Mouse (Mus musculus) heart, adult 2 months (tissue): ENCODE results near the gene Napa. TPM values are rescaled to one million over a fixed set of nuclear protein-coding genes. Genes with fewer than 3 reads are reported as not detected.

Source experiments
- DNase-seq, 2 experiments: peaks; one replicate each; pipeline ENCODE4 v3.0.0; 2021
- H3K27ac ChIP-seq: fragments of 200-600 bp; 2 replicates; pipeline ENCODE4 v1.8.1; 2022
- H3K27me3 ChIP-seq: fragments of 200-500 bp; 2 replicates; pipeline ENCODE4 v1.6.1; 2012; ENCODE audit warnings: mild to moderate bottlenecking, low read length, inconsistent platforms, mixed read lengths; ENCODE audit not compliant: control insufficient read depth, insufficient read depth
- H3K36me3 ChIP-seq: fragments of 200-500 bp; 2 replicates; pipeline ENCODE4 v1.6.1; 2012; ENCODE audit warnings: low read length, inconsistent platforms; ENCODE audit not compliant: control insufficient read depth, insufficient read depth
- H3K4me1 ChIP-seq: fragments of 200-500 bp; 2 replicates; pipeline ENCODE4 v1.6.1; 2011; ENCODE audit warnings: low read length; ENCODE audit not compliant: control insufficient read depth, insufficient read depth
- H3K4me3 ChIP-seq: fragments of 200-600 bp; 2 replicates; pipeline ENCODE4 v1.8.1; 2022
- H3K79me2 ChIP-seq: fragments of 200-500 bp; replicated peaks from 2 replicates; pipeline ENCODE4 v1.6.1; 2012; ENCODE audit warnings: mild to moderate bottlenecking, inconsistent platforms, low read length, moderate library complexity, mixed read lengths; ENCODE audit not compliant: control insufficient read depth, insufficient read depth
- H3K9ac ChIP-seq: fragments of 200-500 bp; 2 replicates; pipeline ENCODE4 v1.6.1; 2012; ENCODE audit warnings: low read depth, mild to moderate bottlenecking, control low read depth, inconsistent platforms, low read length, mixed read lengths
- CTCF ChIP-seq: fragments of 200-600 bp; IDR thresholded peaks from 2 replicates; pipeline ENCODE4 v1.8.1; 2022; ENCODE audit warnings: antibody characterized with exemption, mild to moderate bottlenecking, moderate library complexity
- EP300 ChIP-seq: fragments of 200-500 bp; IDR thresholded peaks from 2 replicates; pipeline ENCODE4 v1.6.1; 2011; ENCODE audit warnings: low read depth, low read length, control low read depth; ENCODE audit not compliant: insufficient read depth
- POLR2A ChIP-seq: fragments of 200-500 bp; IDR thresholded peaks from 2 replicates; pipeline ENCODE4 v1.6.1; 2011; ENCODE audit warnings: mild to moderate bottlenecking, low read depth, low read length, control low read depth; ENCODE audit not compliant: insufficient read depth
- WGBS: fragments of 180-500 bp; shearing (Covaris S2); methylation state at CpG from one replicate; pipeline ENCODE4 v1.1.7; 2018; 5-methylcytosine and 5-hydroxymethylcytosine counted together
- intact Hi-C: fragments of 180-260 bp; cut with DNase I; formaldehyde crosslinking; loops from one replicate; pipeline ENCODE4 v1.15.1; 2025
- polyA plus RNA-seq: library from polyadenylated mRNA; depleted of rRNA; stranded (reverse); fragments of >200 nt; gene quantifications from 2 replicates; pipeline ENCODE4 v1.2.3, GENCODE M21; 2012; rRNA removed
- total RNA-seq, 2 experiments: library from RNA; stranded (reverse); gene quantifications; 2 replicates each; pipeline ENCODE4 v1.2.3; 2021

The Napa gene
- total and polyA plus RNA-seq, 3 experiments = 74.0 to 165 (median 95.3) TPM

DNA sequence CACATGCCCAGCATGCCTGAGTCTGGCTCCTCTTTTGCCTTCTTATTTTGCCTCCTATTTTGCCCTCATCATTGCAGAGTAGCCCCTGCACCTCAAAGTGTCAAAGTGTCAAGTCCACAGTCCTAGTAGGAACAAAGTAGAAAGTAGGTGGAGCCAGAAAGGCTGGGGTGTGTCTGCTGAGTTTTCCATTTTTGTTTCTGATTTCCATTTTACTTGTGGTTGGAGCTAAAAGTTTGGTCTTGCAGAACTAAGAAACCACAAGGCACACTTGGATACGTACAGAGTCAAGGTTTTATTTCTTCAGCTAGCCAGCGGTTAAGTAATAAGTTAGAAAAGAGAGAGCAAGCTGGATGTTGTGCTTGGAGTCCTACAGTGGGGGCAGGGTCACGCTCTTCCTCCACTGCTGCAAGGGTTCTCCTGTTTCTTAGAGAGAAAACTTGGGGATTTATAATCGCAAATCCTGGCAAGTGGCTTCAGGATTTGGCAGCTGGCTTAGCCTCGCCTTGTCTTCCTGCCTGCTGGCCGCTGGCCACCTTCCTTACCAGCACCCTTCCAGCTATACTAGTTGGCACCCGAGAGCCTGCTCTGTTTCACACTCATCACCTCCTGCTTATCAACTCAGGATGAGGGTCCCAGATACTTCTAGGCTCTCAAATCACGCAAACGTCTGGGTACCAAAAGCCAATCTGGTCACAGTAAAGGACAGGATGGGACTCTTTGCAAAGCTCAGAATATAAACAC lies 57.0 kb downstream of the Napa start:
- Histone ChIP-seq H3K4me1 (peaks cover 1% of the 10 kb centered on the region; the same call in 1 of the 2 replicates), H3K27ac (peak overlapping the region; percentile 52), H3K27me3 (peaks cover 3% of the 10 kb centered on the region), H3K79me2 (no peaks in the 10 kb centered on the region), H3K4me3 (no peak overlapping the region), H3K36me3 (no peaks in the 10 kb centered on the region), H3K9ac (no peak overlapping the region)
- no peak for TF ChIP-seq CTCF
- TF ChIP-seq EP300 = no peak
- no peak for TF ChIP-seq POLR2A
- intact Hi-C loops = loop anchor here (5.0 kb wide), 1 partner anchor 173 kb away; no protein-coding TSS in a partner anchor
- DNase-seq = peak; percentile 51 to 76
- WGBS = 26% methylated on average over 9 of the region's 9 CpGs

- Histone ChIP-seq H3K79me2 (no peaks in the 10 kb centered on the region), H3K27ac (peak overlapping the region; percentile 54), H3K4me1 (peaks cover 1% of the 10 kb centered on the region; the same call in 1 of the 2 replicates), H3K27me3 (peaks cover 3% of the 10 kb centered on the region), H3K4me3 (no peak overlapping the region), H3K9ac (no peak overlapping the region), H3K36me3 (no peaks in the 10 kb centered on the region)
- DNase-seq = peak in 1 of 2 experiments; percentile 15
- no peak for TF ChIP-seq EP300
- TF ChIP-seq POLR2A = no peak
- no peak for TF ChIP-seq CTCF
- intact Hi-C loops = loop anchor here (5.0 kb wide), 1 partner anchor 174 kb away; no protein-coding TSS in a partner anchor
- WGBS = 31% methylated on average over 8 of the region's 8 CpGs
Measured at GRCm38 (mm10) chr7:16156105-16156714, 58.0 kb downstream of the Napa start.

DNA sequence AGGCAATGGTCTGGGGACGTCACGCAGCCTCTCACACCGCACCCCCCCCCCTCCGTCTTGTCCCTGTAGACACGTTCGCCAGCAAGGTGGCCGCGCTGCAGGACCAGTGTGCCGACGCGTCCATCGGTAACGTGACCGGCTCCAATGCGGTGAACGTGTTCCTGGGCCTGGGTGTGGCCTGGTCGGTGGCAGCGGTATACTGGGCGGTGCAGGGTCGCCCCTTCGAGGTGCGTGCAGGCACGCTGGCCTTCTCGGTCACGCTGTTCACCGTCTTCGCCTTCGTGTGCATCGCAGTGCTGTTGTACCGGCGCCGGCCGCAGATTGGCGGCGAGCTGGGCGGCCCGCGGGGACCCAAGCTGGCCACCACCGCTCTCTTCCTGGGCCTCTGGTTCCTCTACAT lies 60.5 kb downstream of the Napa start:
- TF ChIP-seq CTCF = no peak
- TF ChIP-seq POLR2A = no peak
- TF ChIP-seq EP300 = no peak
- no peaks in the 10 kb centered on the region for H3K79me2 ChIP-seq
- intact Hi-C loops = loop anchor here (5.0 kb wide), 1 partner anchor 176 kb away; no protein-coding TSS in a partner anchor
- peaks cover 1% of the 10 kb centered on the region; the same call in 1 of the 2 replicates for H3K4me1 ChIP-seq
- no peaks in the 10 kb centered on the region for H3K36me3 ChIP-seq
- H3K9ac ChIP-seq = no peak overlapping the region
- DNase-seq = no peak
- H3K27ac ChIP-seq = no peak overlapping the region
- no peak overlapping the region for H3K4me3 ChIP-seq
- H3K27me3 ChIP-seq = peaks cover 3% of the 10 kb centered on the region
- 21% methylated on average over 39 of the region's 39 CpGs for whole genome bisulfite sequencing

GRCm38 (mm10) chr7:16160702-16161101 lies 62.4 kb downstream of the Napa start:
- H3K4me3 ChIP-seq = no peak overlapping the region
- WGBS = 62% methylated on average over 3 of the region's 3 CpGs
- peaks cover 3% of the 10 kb centered on the region for H3K27me3 ChIP-seq
- no peak overlapping the region for H3K9ac ChIP-seq
- intact Hi-C loops = no loop called here
- H3K4me1 ChIP-seq = peaks cover 1% of the 10 kb centered on the region; the same call in 1 of the 2 replicates
- no peak for DNase-seq
- no peak overlapping the region for H3K27ac ChIP-seq
- no peaks in the 10 kb centered on the region for H3K36me3 ChIP-seq
- H3K79me2 ChIP-seq = no peaks in the 10 kb centered on the region
- TF ChIP-seq EP300 (no peak), CTCF (no peak), POLR2A (no peak)

DNA sequence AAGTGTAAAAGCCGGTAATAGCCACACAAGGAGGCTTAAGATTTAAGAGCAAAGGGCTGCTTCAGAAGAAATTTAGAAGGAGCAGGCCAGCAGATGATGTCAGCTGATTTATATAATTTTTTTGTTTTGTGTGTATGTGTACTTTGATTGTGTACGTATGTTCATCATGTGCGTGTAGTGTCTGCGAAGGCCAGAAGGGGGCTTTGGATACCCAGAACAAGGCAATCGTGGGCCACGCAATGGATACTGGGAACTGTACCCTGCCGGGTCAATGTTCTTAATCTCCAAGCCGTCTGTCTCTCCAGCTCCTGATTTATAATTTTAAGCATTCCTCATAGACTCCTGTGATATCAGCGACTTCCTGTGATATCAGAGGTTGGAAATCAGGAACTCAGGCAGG lies 63.0 kb downstream of the Napa start:
- intact Hi-C loops = no loop called here
- 82% methylated on average over 9 of the region's 9 CpGs for WGBS
- Histone ChIP-seq H3K4me3 (no peak overlapping the region), H3K9ac (no peak overlapping the region), H3K4me1 (peaks cover under 1% of the 10 kb centered on the region; the same call in 1 of the 2 replicates), H3K36me3 (no peaks in the 10 kb centered on the region), H3K79me2 (no peaks in the 10 kb centered on the region), H3K27me3 (peaks cover 3% of the 10 kb centered on the region), H3K27ac (no peak overlapping the region)
- TF ChIP-seq EP300 (no peak), POLR2A (no peak), CTCF (no peak)
- no peak for DNase-seq

GRCm38 (mm10) chr7:16162036-16162435 lies 63.8 kb downstream of the Napa start:
- Histone ChIP-seq H3K36me3 (no peaks in the 10 kb centered on the region), H3K79me2 (no peaks in the 10 kb centered on the region), H3K27me3 (peaks cover 3% of the 10 kb centered on the region), H3K4me3 (no peak overlapping the region), H3K9ac (no peak overlapping the region), H3K27ac (no peak overlapping the region), H3K4me1 (no peaks in the 10 kb centered on the region)
- DNase-seq = no peak
- TF ChIP-seq EP300 = no peak
- no peak for TF ChIP-seq POLR2A
- WGBS = 66% methylated on average over 7 of the region's 7 CpGs
- intact Hi-C loops = loop anchor here (2.0 kb wide), 1 partner anchor 19 kb away; no protein-coding TSS in a partner anchor

Other genes with a start within 250 kb of the Napa start
- not detected for gene Crx, start 218.5 kb upstream of the Napa start, total RNA-seq
- gene Crx, start 218.5 kb upstream of the Napa start, polyA plus RNA-seq = not detected in 2 replicates
- gene Crxos, start 215.8 kb upstream of the Napa start, total RNA-seq = not detected
- gene Crxos, start 215.8 kb upstream of the Napa start, polyA plus RNA-seq = not detected in 2 replicates
- gene Selenow, start 176.1 kb upstream of the Napa start, total RNA-seq = 100 to 1,000 TPM; 170 to 195 TPM
- 312 and 325 TPM in 2 replicates for gene Selenow, start 176.1 kb upstream of the Napa start, polyA plus RNA-seq
- gene Nop53, start 152.4 kb upstream of the Napa start, total RNA-seq = 100 to 1,000 TPM; 117 to 143 TPM
- 56.3 and 60.0 TPM in 2 replicates for gene Nop53, start 152.4 kb upstream of the Napa start, polyA plus RNA-seq
- 10 to 100 TPM; 76.8 to 91.3 TPM for gene Ehd2, start 130.9 kb upstream of the Napa start, total RNA-seq
- gene Ehd2, start 130.9 kb upstream of the Napa start, polyA plus RNA-seq = 81.9 and 100 TPM in 2 replicates
- 1 to 10 TPM; 5.8 to 7.5 TPM for gene Bicra, start 50.5 kb upstream of the Napa start, total RNA-seq
- 5.9 and 8.4 TPM in 2 replicates for gene Bicra, start 50.5 kb upstream of the Napa start, polyA plus RNA-seq
- gene Zfp541, start 36.6 kb upstream of the Napa start, total RNA-seq = not detected
- 0.02 and 0.03 TPM in 2 replicates for gene Zfp541, start 36.6 kb upstream of the Napa start, polyA plus RNA-seq
- gene Kptn, start 21.4 kb downstream of the Napa start, total RNA-seq = 10 to 100 TPM; 17.8 to 20.6 TPM
- 38.3 and 45.2 TPM in 2 replicates for gene Kptn, start 21.4 kb downstream of the Napa start, polyA plus RNA-seq
- under 1 TPM; 0.50 to 0.84 TPM for gene Slc8a2, start 31.4 kb downstream of the Napa start, total RNA-seq
- gene Slc8a2, start 31.4 kb downstream of the Napa start, polyA plus RNA-seq = 0.61 and 0.96 TPM in 2 replicates
- 1 to 10 TPM; 4.3 to 4.6 TPM for gene Meis3, start 76.6 kb downstream of the Napa start, total RNA-seq
- gene Meis3, start 76.6 kb downstream of the Napa start, polyA plus RNA-seq = 7.4 and 8.7 TPM in 2 replicates
- 1 to 10 TPM; 6.1 to 8.9 TPM for gene Dhx34, start 123.6 kb downstream of the Napa start, total RNA-seq
- 13.2 and 15.8 TPM in 2 replicates for gene Dhx34, start 123.6 kb downstream of the Napa start, polyA plus RNA-seq
- gene C5ar2, start 145.7 kb downstream of the Napa start, total RNA-seq = 1 to 10 TPM; 1.4 to 1.6 TPM
- gene C5ar2, start 145.7 kb downstream of the Napa start, polyA plus RNA-seq = 1.1 and 1.3 TPM in 2 replicates
- 1 to 10 TPM; 7.9 to 8.1 TPM for gene C5ar1, start 161.1 kb downstream of the Napa start, total RNA-seq
- gene C5ar1, start 161.1 kb downstream of the Napa start, polyA plus RNA-seq = 10.0 TPM in 2 replicates
- 10 to 100 TPM; 15.4 to 17.4 TPM for gene Inafm1, start 175.2 kb downstream of the Napa start, total RNA-seq
- 12.8 and 16.3 TPM in 2 replicates for gene Inafm1, start 175.2 kb downstream of the Napa start, polyA plus RNA-seq
- 10 to 100 TPM; 33.1 to 46.7 TPM for gene Ccdc9, start 188.3 kb downstream of the Napa start, total RNA-seq
- gene Ccdc9, start 188.3 kb downstream of the Napa start, polyA plus RNA-seq = 21.8 and 22.1 TPM in 2 replicates
- 1 to 10 TPM; 2.1 to 3.2 TPM for gene Bbc3, start 209.9 kb downstream of the Napa start, total RNA-seq
- 2.4 and 3.3 TPM in 2 replicates for gene Bbc3, start 209.9 kb downstream of the Napa start, polyA plus RNA-seq